Mouse (Mus musculus) E14TG2a.4 (cell line): ENCODE measurements around the gene Dusp3.

Experiments
- CTCF ChIP-seq: conservative IDR thresholded peaks from 2 replicates; pipeline ENCODE4 v1.5.1; 2014; ENCODE audit warnings: low read length
- NANOG ChIP-seq: IDR thresholded peaks from 2 replicates; pipeline ENCODE4 v1.6.1; 2014; ENCODE audit warnings: borderline replicate concordance, low read length, mixed read lengths

DNA sequence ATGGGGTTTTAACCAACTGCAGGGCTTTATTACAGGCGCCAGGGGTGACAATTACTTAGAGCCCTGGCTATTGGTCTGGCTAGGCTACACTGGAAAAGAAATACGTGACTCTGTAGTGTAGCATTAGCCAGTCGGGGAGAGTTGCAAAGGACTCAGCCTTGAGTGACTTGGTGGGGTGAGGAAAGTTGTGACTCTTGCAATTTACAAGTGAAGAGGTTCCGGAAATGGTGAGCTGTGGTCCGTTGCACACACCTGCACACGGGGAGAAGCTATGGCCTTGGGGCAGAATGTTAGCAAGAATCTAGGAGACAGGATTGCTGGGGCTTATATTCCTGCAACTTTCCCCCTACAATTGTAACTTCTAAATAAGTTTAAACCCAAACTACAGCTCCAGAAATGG, 61.2 kb downstream of the Dusp3 start:
- TF ChIP-seq CTCF (no peak), NANOG (peak; percentile 52; the same call in 1 of the 2 replicates)
